Mouse (Mus musculus): ENCODE measurements around the gene Dcdc2a.
A peak's percentile ranks its signal among the peaks of the same experiment; 100 is the strongest.

Gene Dcdc2a

GRCm38 (mm10) chr13:25097348-25097747 lies 41.5 kb downstream of the Dcdc2a start:
- no peak for DNase-seq (ENCODE audit: low read depth)

- DNase-seq (ENCODE audit: low read depth) = no peak
Observed at GRCm38 (mm10) chr13:25098578-25098977, 42.8 kb downstream of the Dcdc2a start.

GRCm38 (mm10) chr13:25099508-25099907 lies 43.7 kb downstream of the Dcdc2a start:
- no peak for DNase-seq (ENCODE audit: low read depth)

DNA sequence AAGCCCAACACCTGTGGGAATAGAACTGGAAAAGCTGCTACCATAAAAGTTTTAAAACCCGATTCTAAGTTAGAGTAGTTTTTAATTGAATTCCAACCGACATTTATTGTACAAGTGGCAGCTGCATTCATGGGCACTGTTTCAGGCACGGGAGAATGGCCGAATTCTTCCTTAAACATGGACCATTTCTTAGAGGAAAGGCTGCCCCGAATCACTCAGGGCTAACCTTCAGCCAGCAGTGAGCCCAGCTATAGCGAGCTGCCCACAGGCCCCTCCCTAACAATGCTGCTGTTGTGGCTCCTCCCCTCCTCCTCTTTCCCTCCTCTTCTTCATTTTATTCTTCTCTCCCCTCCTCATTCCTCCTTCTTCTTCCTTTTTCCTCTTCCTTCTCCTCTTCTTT lies 44.8 kb downstream of the Dcdc2a start:
- no peak for DNase-seq (ENCODE audit: low read depth)

GRCm38 (mm10) chr13:25105671-25106070 lies 49.9 kb downstream of the Dcdc2a start:
- DNase-seq (ENCODE audit: low read depth) = no peak

DNA sequence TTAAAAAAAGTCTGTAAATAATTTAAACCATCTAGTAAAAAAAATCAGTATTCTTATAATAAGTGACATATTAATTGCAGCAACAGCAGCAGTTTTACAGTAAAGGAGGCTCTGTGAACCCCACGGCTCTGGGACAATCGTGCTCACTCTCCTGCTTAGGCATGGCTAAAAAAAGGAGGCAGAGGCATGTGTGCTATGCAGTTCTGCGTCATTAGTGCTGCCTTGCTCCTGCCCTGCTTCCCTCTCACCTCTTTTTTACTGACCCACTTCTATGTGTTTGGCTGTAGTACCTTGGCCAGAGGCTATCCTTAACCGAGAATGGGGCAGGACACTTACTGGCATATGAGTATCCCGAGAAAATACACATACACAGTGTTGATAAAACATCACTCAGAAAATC lies 50.9 kb downstream of the Dcdc2a start:
- DNase-seq (ENCODE audit: low read depth) = no peak

- DNase-seq (ENCODE audit: low read depth) = no peak
Observed at GRCm38 (mm10) chr13:25108353-25108752, 52.5 kb downstream of the Dcdc2a start.

- no peak for DNase-seq (ENCODE audit: low read depth)
Observed at GRCm38 (mm10) chr13:25110592-25111095, 54.8 kb downstream of the Dcdc2a start.

- no peak for DNase-seq (ENCODE audit: low read depth)
Observed at GRCm38 (mm10) chr13:25115429-25115881, 59.7 kb downstream of the Dcdc2a start.

DNA sequence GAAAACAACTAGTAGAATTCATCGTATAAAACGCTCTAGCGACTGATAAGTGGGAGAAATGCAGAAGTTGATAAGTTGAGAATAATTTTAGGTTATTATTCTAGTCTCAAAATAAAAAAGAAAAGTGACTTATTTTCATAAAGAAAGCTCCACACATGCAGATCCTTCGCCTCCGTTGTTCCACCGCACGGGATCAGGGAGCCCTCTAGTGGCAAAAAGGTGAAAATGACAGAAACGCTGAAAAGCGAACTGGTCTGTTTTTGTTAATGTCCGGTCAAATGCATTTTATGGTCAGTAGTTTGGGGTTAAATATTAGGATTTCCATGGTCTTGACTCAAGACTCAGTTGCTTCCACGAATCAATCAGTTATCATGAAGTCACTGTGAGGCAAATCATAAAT lies 60.2 kb downstream of the Dcdc2a start:
- peak; percentile 61 for DNase-seq (ENCODE audit: low read depth)

DNA sequence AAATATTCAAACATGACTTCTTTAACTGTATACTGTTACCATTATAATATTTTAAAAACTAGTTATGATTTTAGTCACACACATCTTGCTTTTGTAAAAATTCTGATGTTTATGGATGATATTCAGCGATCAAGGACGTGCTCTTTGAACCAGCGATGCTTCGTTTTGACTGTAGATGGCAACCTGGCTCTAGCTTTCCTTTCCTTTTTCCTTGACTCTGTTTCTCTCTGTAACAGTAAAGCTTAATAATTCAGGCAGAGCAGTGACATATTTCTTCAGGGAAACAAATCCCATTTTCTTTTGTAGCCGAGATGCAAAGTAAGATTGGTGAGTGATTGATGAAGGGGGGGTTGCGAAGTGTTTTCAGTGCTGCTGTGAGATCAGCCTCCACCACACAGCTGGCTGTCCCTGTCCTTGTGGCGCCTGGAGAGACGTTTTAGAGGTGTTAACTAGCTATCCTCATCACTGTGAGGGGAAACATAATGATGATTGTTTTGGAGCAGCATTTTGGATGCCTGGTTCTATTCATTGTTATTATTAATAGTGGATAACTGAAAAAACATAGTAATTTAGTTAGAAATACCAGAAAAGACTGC lies 67.0 kb downstream of the Dcdc2a start:
- no peak for DNase-seq (ENCODE audit: low read depth)

GRCm38 (mm10) chr13:25127216-25127615 lies 71.4 kb downstream of the Dcdc2a start:
- no peak for DNase-seq (ENCODE audit: low read depth)

DNA sequence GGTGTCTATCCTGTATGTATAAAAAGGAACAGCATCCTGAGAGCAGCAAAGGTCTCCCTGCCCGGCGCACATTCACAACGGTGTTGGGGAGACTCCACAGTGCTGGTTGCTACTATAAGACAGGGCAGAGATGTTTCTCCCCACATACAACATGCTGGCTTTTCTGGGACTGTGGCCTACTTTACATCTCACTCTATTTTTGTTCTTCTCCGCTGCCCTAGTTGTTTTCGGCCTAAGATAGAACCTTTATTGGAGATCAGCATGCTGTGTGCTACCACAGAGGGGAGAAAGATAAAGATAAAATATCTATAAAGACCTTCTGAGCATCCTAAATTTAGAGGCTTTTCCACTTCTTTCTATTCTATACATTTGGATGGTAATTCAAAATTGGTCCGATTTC lies 72.0 kb downstream of the Dcdc2a start:
- no peak for DNase-seq (ENCODE audit: low read depth)

DNA sequence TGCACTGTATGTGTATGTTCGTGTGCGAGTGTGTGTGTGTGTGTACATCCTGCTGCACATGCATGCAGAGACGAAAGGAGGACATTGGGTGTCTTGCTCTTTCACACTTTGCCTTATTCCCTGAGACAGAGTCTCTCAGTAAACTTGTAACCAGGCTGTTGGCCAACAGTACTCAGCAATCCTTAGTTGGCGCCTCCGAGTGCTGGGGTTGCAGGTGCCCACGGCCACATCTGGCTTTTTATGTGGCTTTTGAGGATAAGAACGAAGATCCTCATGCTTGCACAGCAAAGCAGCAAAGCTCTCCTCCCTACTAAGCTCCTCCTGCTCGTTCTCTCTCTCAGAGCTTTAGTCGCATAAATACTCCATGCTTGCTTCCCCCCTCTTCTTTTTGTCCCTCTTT lies 73.0 kb downstream of the Dcdc2a start:
- DNase-seq (ENCODE audit: low read depth) = no peak

- DNase-seq (ENCODE audit: low read depth) = no peak
Observed at GRCm38 (mm10) chr13:25143066-25143465, 87.3 kb downstream of the Dcdc2a start.

- no peak for DNase-seq (ENCODE audit: low read depth)
Observed at GRCm38 (mm10) chr13:25144093-25144492, 88.3 kb downstream of the Dcdc2a start.

DNA sequence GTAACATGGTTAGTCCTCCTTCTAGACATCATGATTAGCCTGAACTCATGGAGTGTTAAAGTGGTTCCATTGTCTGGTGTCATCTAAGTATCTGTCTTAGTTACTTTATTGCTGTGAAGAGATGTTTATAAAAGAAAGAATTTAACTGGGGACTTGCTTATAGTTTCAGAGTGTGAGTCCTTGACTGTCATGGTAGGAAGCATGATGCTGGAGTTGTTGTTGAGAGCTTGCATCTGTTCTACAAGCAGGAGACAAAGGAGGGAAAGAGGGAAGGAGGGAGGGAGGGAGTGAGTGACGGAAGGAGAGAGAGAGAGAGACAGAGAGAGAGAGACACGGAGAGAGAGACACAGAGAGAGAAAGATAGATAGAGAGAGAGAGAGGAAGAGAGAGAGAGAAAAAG lies 90.4 kb downstream of the Dcdc2a start:
- no peak for DNase-seq (ENCODE audit: low read depth)

DNA sequence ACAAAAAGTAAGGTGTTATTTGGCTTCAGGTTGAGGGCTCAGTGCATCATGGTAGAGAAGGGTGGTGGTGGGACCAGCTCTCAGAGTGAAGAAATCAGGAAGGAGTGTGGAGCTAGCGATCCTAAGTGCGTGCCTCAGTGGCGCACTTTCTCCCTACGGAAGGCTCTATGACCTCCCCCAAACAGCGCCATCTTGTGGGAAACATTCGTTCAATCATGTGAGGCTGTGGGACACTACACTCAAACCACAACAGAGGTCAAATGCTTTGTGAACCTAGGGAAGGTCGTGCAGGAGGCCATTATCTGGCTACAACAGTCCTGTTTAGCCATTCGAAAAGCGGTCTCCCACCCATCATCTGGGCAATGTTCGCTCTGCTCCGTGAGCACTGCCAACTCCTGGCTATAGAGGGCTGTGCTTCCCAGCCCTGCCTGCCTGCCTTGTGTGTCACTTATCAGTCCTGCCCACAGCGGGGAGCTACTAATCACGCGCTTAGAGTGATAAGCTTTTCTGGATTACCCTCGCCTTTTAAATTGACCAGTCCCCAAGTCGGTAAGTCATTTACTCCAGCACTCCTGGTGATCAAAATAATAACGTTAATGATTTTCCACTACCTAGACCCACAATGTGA lies 94.5 kb downstream of the Dcdc2a start:
- no peak for DNase-seq (ENCODE audit: low read depth)

DNA sequence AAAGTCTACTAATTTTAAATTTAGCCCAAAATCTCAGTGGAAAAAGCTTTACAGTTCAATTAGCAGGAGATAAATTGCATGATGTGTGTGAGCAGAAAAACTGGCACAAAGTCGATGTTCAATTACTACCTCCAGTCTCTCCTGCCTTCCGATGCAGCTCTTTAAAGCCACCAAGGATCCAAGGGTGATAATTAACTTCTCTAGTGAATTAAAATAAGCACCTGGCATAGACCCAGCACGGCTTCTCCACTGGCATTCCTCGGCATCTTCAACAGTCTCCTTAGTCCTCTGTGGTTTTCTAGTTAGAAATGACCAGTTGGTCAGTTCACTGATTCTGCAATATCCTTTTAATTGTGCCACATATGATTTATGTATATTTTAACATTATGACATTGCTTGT lies 95.1 kb downstream of the Dcdc2a start:
- DNase-seq (ENCODE audit: low read depth) = no peak

GRCm38 (mm10) chr13:25159917-25160316 lies 104.1 kb downstream of the Dcdc2a start:
- no peak for DNase-seq (ENCODE audit: low read depth)

GRCm38 (mm10) chr13:25160804-25161203 lies 105.0 kb downstream of the Dcdc2a start:
- no peak for DNase-seq (ENCODE audit: low read depth)

GRCm38 (mm10) chr13:25162594-25162993 lies 106.8 kb downstream of the Dcdc2a start:
- DNase-seq (ENCODE audit: low read depth) = no peak

GRCm38 (mm10) chr13:25168891-25169290 lies 113.1 kb downstream of the Dcdc2a start:
- DNase-seq (ENCODE audit: low read depth) = no peak

DNA sequence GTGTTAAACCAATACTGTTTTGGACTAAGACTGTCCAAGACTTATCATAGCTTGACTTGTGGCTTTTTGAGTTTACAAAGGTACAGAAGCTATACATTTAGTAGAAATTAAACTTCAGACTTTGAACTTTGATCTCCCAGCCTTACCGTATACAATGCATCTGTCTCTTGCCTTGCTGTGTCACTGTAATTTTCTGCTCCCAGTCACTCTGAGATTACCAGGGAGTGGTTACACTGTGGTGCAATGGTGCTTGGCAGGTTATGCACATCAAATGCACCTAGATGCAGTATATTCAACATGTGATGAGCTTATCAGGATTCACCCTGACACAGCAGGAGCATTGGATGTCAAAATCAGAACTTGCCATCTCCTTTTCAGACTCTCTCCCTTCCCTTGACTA lies 122.0 kb downstream of the Dcdc2a start:
- DNase-seq (ENCODE audit: low read depth) = no peak

Data from naive thymus-derived CD4-positive, alpha-beta T cell, adult 2 months (primary cell).